Mouse (Mus musculus): ENCODE measurements around the gene Padi4.

The Padi4 gene

DNA sequence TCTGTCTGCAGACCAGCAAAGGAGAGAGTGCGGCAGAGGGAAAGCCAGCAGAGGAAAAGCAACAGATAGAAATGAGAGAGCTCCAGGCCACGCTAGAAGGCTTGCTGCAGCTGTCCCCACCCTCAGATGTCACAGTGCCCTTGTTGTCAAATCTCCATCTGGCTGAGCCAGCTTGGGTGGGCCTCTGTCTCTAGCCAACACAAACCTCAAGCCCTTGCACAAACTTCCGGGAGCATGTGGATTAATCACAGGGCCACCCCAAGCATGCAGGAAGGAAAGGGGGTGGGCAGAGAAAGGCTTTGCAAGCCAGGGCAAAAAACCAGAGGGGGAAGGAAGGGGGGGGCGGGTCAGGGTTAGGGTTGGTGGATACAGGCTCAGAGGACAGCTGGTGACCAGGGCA is 13.4 kb upstream of the Padi4 start:
- DNase-seq = peak; percentile 63

DNA sequence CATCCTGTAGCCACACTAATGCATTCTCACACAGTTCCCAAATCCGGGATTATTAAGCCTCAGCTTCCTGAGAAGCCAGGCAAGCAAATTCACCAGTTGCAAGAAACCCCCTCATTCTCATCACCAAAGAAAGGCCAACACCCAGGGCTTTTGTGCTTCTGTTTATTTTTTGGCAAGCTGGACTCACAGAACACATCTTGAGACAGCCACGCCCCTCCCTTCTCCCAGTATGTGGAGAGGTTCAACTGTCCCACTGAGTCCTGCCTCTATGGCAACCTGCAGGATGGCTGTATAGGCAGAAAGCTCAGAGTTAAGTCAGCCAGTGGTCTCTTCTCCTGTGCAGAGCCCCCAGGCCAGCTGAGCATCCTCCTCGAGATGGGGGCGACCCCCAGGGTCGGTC is 11.2 kb upstream of the Padi4 start:
- DNase-seq = no peak

DNA sequence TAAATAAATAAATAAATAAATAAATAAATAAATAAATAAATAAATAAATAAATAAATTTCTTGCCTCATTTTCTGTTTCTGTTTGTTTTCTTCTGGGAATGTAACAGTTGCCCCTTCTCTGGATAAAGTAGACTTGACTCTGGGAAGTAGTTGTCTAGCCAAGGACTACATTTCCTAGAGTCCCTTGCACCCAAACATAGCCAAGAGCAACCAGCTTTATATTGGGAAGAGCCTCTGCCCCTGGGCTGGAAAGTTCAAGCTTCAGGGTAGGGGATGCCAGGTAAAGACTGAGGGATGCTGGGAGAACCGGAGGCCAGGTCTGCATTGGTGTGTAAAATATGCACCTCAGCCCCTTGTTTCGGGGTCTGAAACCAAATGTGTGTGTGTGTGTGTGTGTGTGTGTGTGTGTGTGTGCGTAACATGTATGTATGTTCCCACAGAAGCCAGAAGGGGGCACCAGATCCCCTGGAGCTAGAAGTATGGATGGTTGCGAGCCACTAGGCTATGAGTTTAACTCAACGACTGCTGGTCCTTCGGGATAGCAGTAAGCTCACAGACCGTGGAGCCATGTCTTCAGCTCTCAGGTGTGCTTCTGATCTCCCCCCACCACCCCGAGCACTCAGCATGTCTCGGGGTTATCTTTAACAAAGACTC is 10.4 kb upstream of the Padi4 start:
- no peak for DNase-seq

DNA sequence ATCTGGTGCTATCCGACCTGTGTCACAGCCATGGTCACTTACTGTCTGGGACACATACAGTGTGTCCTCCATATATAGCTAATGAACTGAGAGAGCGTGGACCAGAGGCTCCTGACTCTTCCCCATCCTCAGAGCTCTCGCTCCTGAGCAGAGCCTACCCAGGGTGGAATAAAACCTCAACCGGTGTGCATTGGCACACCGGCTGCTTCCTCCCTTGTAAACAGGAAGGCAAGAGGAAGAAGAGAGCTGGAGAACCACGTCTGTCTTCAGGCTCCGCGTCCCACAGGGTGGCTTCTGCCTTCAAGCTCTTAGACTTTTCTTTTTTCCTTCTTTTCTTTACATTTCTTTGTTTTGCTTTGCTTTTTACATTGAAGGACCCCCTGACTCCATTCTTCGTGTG is 8.8 kb upstream of the Padi4 start:
- DNase-seq = no peak

DNA sequence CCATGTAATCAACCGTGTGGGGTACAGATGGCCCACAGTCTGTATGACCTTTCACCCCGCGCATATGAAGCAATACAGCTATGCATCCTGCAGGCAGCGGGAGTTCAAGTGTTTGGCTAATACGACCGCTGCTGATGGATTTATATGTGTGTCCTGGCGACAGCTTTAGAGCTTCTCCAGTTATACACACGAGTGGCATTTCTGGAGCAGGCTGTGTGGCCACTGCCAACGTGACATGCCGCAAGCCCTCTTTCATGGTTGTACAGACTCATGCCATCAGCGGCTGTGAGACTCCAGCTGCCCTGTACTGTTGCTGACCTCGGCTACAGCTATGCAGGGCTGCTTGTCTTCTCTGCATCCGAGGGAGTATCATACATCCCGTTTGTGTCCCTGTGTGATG is 6.5 kb upstream of the Padi4 start:
- DNase-seq = no peak

DNA sequence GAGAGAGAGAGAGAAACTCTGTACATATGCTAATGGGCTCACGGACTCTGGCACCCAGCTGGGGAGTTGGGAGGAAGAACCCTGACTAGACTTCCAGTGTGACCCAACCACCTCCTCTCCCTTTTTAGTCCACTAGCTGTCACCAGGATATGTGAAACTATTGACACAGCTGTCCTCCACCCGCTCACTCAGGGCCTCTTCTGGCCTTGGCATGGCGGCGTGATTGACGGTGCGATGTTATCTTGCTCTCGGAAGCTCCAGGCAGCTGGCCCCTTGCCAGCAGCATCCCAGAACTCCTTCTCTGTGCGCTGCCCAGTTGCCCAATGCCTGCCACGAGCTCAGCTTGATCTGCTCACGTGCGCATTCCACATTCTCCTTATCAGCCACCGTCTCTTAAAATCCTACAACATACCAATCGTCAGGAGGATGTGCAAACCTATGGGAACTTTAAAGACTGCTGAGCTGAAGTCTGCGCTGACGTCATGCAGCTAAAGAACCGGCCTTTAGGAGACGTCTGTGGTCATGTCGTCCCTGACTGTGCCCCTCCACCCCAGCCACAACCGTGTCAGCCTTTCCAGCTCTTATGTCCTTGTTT is 5.9 kb upstream of the Padi4 start:
- peak; percentile 46 for DNase-seq

DNA sequence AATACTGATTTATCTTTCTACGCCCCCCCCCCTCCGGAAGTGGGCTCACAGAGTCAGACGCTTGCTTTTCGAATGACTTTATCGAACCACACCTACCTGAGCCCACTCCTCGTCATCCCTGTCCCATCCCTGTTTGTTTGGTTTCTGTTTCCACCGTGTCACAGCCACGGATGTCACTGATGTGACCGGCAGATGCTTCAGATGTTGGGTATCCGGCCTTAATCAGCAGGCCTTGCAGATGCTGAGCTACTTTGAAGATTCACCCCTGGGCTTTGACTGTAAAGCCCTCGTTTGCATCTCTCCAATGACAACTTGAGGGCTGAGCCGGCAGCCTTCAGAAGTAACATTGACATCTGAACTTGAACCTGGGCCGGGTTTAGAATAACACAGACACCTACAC is 2.6 kb upstream of the Padi4 start:
- DNase-seq = no peak

DNA sequence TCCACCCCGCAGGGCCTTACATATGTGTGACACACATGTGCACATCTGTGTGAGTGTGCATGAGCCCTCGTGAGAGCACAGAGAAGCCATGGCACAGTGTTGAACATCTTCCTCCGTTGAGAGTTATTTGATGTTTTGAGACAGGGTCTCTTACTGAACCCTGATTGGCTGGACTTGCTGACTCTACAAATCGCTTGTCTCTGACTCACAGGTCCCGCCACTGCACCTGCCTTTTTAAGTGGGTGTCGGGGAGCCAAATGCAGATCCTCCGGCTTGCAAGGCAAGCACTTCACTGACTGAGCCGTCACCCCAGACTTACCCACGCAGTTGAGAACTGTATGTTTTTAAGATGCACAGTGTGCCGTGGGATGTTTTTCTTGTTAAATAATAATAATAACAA is 1.8 kb upstream of the Padi4 start:
- DNase-seq = no peak

DNA sequence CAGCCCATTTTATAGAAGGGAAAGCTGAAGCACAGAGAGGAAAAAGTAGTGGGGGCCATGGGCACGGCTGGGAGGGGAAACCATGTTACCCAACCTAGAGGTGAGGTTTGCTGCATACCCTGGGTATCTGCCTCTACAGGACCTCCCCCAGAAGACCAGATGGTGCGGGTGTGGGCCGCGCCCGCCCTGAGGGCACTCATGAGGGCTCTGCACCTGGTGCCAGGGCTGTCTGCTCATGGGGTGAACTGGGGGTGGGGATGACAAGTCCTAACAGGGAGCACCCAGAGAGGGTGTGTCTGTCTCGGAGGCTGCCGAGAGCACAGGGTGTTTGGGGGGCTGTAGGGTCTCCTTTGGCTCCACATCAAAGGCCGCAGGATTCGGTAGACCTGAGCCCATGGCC is 857 bp upstream of the Padi4 start:
- DNase-seq = no peak

DNA sequence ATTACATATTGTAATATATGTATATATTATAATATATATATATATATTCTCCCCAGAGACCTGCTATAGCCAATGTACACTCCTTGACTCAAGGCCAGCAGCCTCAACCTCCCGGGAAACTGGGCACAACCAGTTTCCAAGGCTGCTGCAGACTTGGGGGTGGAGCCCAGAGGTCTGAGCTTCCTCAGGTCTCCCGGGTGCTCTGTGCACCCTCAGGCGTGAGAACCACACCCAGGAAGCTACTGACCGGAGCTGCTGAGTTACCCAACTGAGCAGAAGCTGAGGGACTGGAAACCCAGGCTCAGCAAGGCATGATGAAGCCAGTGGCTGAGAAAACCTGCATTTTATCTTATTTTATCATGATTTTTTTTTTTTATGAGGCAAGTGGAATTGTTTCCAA is 2.9 kb downstream of the Padi4 start:
- DNase-seq = peak; percentile 37

DNA sequence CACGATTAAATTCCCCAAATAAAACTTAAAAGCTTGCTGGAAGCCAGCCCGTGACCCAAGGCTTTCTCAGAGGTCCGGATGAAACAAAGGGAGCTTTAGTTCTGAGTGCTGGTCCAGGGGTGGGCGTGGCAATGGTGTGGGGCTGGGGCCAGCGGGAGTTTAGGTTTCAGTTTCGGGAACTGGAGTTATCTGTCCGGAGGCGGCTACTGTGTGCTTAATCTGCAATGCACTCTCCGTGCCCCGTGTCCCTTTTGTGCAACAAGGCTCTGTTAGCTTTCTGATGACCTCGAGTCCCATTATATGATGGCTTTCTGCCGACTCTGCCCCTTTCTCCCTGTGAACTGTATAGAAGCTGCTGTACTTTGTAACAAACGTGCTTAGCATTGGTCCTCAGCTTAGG is 3.6 kb downstream of the Padi4 start:
- peak; percentile 78 for DNase-seq

DNA sequence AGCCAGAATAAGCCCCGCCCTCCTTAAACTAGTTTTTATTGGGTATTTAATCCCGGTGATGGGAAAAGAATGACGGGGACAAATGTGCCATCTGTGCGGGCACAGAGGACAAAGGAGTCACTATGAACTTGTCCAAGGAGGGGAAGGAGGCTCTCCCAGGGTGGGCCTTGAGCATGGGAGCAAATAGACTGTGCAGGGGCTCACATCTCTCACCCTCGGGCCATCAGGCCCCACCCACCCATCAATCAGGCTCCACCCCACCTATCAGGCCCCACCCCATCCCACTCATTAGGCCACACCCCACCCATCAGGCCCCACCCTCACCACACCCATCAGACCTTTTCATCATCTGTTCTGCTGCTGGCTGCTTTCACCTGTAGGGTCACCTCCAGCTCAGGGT is 5.1 kb downstream of the Padi4 start:
- DNase-seq = no peak

DNA sequence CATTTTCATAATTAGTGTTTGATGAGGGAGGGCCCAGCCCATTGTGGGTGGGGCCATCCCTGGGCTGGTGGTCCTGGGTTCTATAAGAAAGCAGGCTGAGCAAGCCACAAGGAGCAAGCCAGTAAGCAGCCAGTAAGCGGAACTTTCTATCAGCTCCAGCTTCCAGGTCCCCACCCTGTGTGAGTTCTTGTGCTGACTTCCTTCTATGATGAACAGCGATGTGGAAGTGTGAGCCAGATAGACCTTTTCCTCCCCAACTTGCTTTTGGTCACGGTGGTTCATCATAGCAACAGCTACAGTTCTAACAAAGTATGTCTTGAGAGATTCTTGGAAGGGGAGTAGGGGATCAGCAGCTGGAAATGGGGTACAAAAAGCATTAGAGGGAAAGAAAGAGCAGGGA is 8.1 kb downstream of the Padi4 start:
- no peak for DNase-seq

DNA sequence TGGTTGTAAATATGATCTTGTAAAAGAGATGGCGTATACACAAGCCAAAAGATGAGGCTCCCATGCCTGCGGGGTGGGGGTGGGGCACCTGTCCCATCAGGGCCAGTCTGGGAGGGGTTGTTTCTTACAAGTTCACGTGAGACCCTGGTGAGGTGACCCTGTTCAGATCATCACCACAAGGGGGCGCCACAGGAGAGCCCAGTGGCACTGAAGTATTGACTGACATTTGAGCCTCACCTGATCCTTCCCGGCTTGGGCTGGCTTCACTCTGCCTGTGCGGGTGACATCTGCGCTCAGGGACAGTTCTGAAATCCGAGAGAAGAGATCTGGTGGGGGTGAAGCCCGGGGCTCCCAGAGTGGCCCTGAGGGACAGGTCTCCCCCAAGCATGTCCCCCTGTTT is 10.9 kb downstream of the Padi4 start:
- peak; percentile 77 for DNase-seq

DNA sequence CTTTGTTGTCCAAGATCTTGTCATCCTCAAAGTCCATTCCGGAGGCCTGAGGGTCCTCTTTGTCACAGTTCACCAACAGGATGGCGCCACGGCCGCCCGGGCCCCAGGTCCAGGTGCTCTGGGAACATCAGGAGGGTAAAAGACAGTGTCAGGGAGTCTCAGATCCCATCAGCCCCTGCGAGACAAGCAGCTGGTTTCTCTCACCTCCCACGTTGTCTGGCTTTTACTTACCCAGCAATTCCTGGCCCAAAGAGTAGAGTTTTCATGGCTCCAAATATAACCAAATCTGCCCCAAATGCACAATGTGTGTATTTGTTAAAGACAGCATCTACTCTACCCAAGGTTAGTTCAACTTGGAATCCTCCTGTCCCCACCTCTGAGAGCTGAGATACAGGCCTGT is 12.4 kb downstream of the Padi4 start:
- no peak for DNase-seq

DNA sequence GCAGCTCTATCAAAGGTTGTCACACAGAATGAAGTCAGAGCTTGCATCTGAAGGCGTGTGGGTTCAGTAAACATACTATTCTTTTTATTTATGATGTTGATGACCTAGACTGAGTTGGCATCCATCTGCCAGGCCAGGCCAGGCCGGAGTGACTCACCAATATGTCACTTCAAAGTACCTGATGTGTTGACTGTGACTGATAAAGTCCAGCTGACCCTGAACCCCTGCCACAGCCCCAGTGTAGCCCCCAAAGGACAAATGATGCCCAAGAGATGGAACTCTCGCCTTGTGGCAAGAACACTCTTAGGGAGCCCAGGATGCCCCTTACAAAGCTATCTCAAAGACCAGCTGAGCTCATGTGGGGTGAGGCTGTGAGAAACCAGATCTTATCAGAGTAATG is 18.2 kb downstream of the Padi4 start:
- no peak for DNase-seq

DNA sequence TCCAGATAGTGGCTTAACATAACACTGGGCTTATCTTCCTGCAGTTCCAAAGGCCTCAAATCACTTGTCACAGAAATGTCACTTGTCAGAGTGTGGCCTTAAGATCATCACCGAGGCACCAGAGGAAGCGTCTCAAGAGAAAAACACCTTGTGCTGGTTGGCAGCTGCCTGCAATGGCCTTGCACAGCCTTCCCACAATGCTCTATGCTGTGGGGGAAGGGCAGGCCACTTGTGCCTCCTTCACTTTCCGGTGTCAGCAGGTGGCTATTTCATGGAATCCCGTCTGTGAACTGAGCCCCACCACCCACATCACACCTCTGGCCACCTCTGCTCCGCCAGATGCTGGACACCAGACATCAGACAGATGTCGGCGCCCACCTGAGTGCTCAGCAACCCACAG is 20.7 kb downstream of the Padi4 start:
- no peak for DNase-seq

DNA sequence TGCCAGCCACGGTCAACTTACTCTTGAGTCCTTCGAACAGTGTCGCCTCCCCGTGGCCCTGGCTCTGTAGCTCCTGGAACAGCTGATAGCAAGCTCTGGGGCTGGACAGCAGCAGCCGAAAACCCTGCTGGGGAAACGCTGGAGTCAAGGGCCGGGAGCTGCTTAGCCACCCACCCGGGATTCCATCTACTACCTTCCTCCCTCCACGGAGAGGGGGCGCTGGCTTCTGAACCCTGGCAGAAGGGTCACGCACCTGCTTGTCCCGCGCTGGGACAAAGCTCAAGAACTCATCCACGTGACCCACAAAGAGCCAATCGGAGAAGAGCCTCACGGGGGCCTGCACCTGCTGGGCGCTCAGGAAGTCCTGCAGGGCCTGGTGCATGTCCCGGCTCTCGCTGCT is 23.7 kb downstream of the Padi4 start:
- DNase-seq = peak; percentile 61

DNA sequence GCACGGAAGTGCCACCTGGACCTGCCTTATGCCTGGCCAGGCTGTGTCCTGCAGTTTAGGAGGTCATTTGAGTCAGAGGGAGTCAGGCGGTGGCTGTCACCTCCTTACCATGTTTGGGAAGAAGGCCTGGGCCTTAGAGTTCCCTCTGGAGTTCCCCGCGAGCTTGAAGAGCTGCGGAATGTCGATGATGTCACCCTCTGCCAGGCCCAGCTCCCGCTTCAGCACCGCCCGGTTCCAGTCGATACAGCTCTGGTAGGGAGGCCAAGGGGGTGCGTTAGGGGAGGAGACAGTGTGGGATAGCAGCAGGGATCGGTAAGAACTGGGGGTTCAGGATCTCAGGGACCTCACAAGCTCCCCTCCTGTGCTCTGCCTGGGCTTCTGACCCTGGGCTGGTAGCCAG is 26.1 kb downstream of the Padi4 start:
- DNase-seq = no peak

DNA sequence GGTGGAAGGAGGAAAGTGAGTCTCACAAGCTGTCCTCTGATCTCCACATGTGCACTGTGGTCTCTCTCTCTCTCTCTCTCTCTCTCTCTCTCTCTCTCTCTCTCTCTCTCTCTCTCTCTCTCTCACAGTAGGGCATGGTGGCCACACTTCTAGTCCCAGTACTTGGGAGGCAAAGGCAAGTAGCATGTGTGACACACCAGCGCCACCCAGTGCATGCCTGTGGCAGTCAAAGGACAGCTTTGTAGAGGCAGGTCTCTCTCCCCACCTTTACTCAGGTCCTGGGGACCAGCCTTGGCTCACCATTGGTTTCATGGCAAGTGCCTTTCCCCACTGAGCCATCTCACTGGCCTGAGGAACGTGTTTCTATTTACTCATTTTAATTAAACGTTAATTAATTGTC is 29.4 kb downstream of the Padi4 start:
- peak; percentile 50 for DNase-seq

DNA sequence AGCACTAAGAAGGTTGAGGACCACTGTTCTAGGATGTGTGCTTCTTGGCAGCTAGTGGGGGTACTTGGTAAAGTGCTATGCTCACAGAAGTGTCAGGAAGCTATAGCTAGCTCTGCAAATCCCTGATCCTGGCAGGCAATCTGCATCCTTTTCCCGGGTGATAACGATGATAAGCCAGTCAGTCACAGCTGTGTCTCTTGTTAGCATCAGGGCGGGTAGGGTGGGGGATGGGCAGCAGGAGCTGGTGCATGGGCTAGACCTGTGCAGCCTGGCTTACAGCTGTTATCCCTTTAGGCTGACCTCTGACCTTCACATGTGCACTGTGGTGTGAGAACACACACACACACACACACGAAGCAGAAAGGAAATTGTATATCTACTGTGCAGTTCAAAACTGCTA is 30.9 kb downstream of the Padi4 start:
- DNase-seq = no peak

DNA sequence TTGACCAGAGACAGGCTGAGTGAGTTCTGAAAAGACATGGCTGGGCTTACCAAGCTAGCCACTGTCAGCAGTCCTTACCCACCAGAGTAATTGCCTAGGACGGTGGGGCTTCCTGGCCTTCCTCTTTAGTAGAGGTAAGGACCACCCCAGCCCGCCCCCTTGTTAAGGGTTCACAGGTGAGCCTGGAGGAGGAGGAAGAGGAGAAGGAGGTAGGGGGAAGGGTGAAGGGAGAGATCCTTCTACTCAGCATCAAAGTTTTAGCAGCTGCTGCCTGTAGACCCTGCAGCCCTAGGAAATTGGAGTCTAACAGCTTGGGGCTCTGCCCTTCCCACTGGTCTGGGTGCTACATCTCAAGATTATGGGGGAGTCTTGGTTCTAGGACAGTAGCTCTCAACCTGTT is 31.5 kb downstream of the Padi4 start, which contains the start of gene Padi6:
TSS of gene Padi6 (minus strand) at position 101 of the 400 bp plus-strand sequence.
- no peak for DNase-seq

DNA sequence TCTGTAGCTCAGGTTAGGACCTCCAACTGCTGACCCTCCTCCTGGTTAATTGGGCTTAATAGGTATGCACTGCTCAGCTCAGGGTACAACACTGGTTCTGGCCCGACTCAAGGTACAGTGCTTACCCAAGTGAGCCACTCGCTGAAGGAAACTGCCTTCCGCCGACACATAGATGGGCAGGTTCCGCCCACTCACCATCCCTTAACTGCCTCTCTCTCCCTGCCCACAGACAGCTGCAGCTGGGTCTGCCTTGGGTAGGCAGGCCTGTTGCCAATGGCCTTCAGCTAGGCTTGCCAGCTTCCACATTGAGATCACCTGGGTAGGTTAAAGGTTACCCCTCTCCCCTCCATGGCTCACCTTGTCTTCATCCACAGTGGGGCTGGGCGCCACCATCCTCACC is 32.6 kb downstream of the Padi4 start:
- no peak for DNase-seq

DNA sequence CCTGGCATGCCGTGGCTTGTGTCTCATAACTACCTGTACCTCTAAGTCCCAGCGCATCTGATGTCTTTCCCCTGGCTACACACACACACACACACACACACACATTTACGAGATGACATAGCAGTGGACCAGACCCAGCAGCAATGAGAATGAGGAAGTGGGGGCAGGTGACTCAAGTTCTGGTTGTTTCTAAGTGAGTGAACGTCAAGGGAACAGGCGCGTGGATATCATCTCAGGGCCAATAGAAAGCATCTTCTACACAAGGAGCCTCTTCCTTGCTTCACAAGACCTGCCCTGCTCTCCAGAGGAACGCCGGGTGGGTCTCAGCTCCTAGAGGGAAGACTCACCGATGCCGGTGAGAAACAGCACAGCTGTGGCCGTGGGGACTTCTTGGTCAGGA is 33.4 kb downstream of the Padi4 start:
- DNase-seq = no peak

DNA sequence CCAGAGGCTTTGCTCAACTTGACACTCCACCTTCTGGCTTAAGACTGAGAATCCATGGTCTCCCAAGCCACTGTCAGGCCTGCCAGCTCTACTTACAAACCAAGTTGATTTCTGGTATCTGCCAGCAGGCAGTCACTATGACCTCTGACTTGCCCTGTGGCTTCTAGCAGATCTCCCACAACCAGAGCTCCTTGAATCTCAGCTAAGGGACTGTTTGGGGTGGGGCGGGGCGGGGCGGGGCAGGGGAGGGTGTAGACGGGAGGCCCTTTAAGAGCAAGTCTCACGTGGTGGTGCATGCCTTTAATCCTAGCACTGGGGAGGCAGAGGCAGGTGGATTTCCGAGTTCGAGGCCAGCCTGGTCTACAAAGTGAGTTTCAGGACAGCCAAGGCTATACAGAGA is 41.2 kb downstream of the Padi4 start:
- DNase-seq = no peak

All from kidney, postnatal 10 days (tissue).